8 mouse cellular contexts compared by ENCODE assay signal in the genomic region with DNA sequence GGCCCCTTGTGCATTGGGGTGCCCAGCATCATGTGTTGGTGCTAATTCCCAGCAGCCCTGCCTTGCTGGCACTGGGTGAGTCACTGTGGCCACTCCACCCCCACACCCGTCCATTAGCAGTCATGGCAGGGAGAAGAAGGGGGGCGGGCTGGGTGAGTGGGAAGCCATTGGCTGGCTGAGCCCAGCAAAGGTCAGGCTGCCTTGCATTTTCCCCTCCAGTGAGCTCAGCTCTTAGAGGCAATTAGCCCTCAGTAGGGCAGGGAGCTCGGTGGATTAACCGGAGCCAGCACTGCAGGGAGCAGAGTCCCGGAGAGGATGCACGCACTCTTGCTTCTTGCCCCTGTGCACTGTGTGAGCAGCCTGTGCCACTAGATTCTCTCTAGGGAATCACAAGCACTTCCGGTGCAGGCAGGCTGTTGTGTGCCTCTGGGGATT. TPM values are rescaled to one million over a fixed set of nuclear protein-coding genes. Genes with fewer than 3 reads are reported as not detected.
A peak's percentile ranks its signal among the peaks of the same experiment; 100 is the strongest.
DNase-seq lines count a peak whose midpoint lies in the region; ATAC-seq lines count a peak whose summit lies in the region.

No protein-coding gene starts in this region.

- DNase-seq in adrenal gland, adult (ENCODE audit: inconsistent age in 2 of 2, low spot score in 1 of 2): peak; percentile 29 to 63
- DNase-seq in adrenal gland, postnatal 4 days (ENCODE audit: low spot score in 2 of 2): no peak
- peak; percentile 75 for DNase-seq in forebrain, embryonic 10.5 days (ENCODE audit: extremely low spot score, low spot score)
- DNase-seq in midbrain, embryonic 10.5 days (ENCODE audit: low spot score): peak; percentile 60
- DNase-seq in liver, embryonic 11.5 days (ENCODE audit: low spot score): no peak
- no peak for DNase-seq in lung, postnatal 14 days

- peaks cover 57% of the 10 kb centered on the region for H3K4me1 ChIP-seq in forebrain, embryonic 10.5 days
- H3K4me1 ChIP-seq in kidney, embryonic 14.5 days (ENCODE audit: control insufficient read depth, insufficient read depth, low read length): peaks cover 19% of the 10 kb centered on the region
- H3K4me1 ChIP-seq in midbrain, embryonic 10.5 days: peaks cover 53% of the 10 kb centered on the region
- H3K4me1 ChIP-seq in liver, embryonic 11.5 days (replicated peaks; ENCODE audit: control insufficient read depth, insufficient read depth, low read length): no peaks in the 10 kb centered on the region

- peaks cover 80% of the 10 kb centered on the region for H3K27me3 ChIP-seq in forebrain, embryonic 10.5 days (ENCODE audit: poor library complexity, severe bottlenecking)
- H3K27me3 ChIP-seq in kidney, embryonic 14.5 days (ENCODE audit: control insufficient read depth, insufficient read depth, low read length): no peaks in the 10 kb centered on the region
- peaks cover 36% of the 10 kb centered on the region for H3K27me3 ChIP-seq in midbrain, embryonic 10.5 days (ENCODE audit: low read depth, poor library complexity, severe bottlenecking)
- H3K27me3 ChIP-seq in liver, embryonic 11.5 days (replicated peaks; ENCODE audit: control insufficient read depth, insufficient read depth, low read length): no peaks in the 10 kb centered on the region

- no peak overlapping the region for H3K9ac ChIP-seq in kidney, embryonic 14.5 days (ENCODE audit: low read depth, low read length)
- no peak overlapping the region for H3K9ac ChIP-seq in liver, embryonic 11.5 days (ENCODE audit: low read depth, low read length)

- WGBS in forebrain, embryonic 10.5 days: 5% methylated on average over 7 of the region's 7 CpGs
- WGBS in kidney, embryonic 14.5 days: 8% methylated on average over 7 of the region's 7 CpGs
- WGBS in midbrain, embryonic 10.5 days: 6% methylated on average over 7 of the region's 7 CpGs
- 49% methylated on average over 7 of the region's 7 CpGs for WGBS in liver, embryonic 11.5 days

- peak; percentile 82 for ATAC-seq in kidney, embryonic 14.5 days (ENCODE audit: low FRiP score, low TSS enrichment)
- ATAC-seq in liver, embryonic 11.5 days (replicated peaks; ENCODE audit: low FRiP score): no peak
- ATAC-seq in megakaryocyte, adult 5-6 weeks (ENCODE audit: poor library complexity, severe bottlenecking): no peak

- no peaks in the 10 kb centered on the region for H3K9me3 ChIP-seq in forebrain, embryonic 10.5 days
- no peaks in the 10 kb centered on the region for H3K9me3 ChIP-seq in kidney, embryonic 14.5 days (ENCODE audit: control insufficient read depth, low read length)
- no peaks in the 10 kb centered on the region for H3K9me3 ChIP-seq in midbrain, embryonic 10.5 days (replicated peaks)
- H3K9me3 ChIP-seq in liver, embryonic 11.5 days (ENCODE audit: control insufficient read depth, low read length): no peaks in the 10 kb centered on the region

- no peak overlapping the region for H3K4me2 ChIP-seq in kidney, embryonic 14.5 days (replicated peaks; ENCODE audit: low read depth, low read length)
- H3K4me2 ChIP-seq in liver, embryonic 11.5 days: no peak overlapping the region

- H3K36me3 ChIP-seq in forebrain, embryonic 10.5 days (replicated peaks): no peaks in the 10 kb centered on the region
- no peaks in the 10 kb centered on the region for H3K36me3 ChIP-seq in kidney, embryonic 14.5 days (ENCODE audit: control insufficient read depth, insufficient read depth, low read length)
- no peaks in the 10 kb centered on the region for H3K36me3 ChIP-seq in midbrain, embryonic 10.5 days
- no peaks in the 10 kb centered on the region for H3K36me3 ChIP-seq in liver, embryonic 11.5 days (ENCODE audit: control insufficient read depth, insufficient read depth, low read length)

- H3K27ac ChIP-seq in forebrain, embryonic 10.5 days: peak overlapping the region; percentile 73
- H3K27ac ChIP-seq in kidney, embryonic 14.5 days (ENCODE audit: low read depth, low read length): peak overlapping the region; percentile 40
- peak overlapping the region; percentile 72 for H3K27ac ChIP-seq in midbrain, embryonic 10.5 days (replicated peaks)
- H3K27ac ChIP-seq in liver, embryonic 11.5 days (ENCODE audit: low read depth, low read length): no peak overlapping the region

- H3K4me3 ChIP-seq in forebrain, embryonic 10.5 days: no peak overlapping the region
- H3K4me3 ChIP-seq in kidney, embryonic 14.5 days (ENCODE audit: low read length): no peak overlapping the region
- no peak overlapping the region for H3K4me3 ChIP-seq in midbrain, embryonic 10.5 days
- H3K4me3 ChIP-seq in liver, embryonic 11.5 days (ENCODE audit: low read depth, low read length): no peak overlapping the region

RNA-seq across cellular contexts. Expression of gene Ctnnbl1, which starts 40.9 kb away (rescaled TPM):
- 10 to 100 TPM; 26.7 to 29.0 TPM for total RNA-seq in adrenal gland, postnatal 4 days (2021)
- 98.8 and 104 TPM in 2 replicates for polyA plus RNA-seq in forebrain, embryonic 10.5 days (2016; fragmentation: Nextera tagmentation; extraction: Ambion mirVana)
- 55.4 and 77.1 TPM in 2 replicates for polyA plus RNA-seq in kidney, embryonic 14.5 days (2014; fragmentation: Nextera tagmentation; extraction: Ambion mirVana)
- 96.0 and 102 TPM in 2 replicates for polyA plus RNA-seq in midbrain, embryonic 10.5 days (2016; fragmentation: Nextera tagmentation; extraction: Ambion mirVana)
- polyA plus RNA-seq in liver, embryonic 11.5 days (2014; fragmentation: Nextera tagmentation; extraction: Ambion mirVana): 56.3 and 65.0 TPM in 2 replicates
- 13.5 and 20.0 TPM in 2 replicates for total RNA-seq in megakaryocyte, adult 5-6 weeks (2015)
- 35.2 and 35.9 TPM in 2 replicates for total RNA-seq in megakaryocyte, adult 5-6 weeks (2017)

Comparison
In these comparisons a context has a peak if more than half of its experiments do, and no peak if none do; other contexts are left out.
1. DNase-seq: peak in adrenal gland, adult (2 of 2), forebrain, embryonic 10.5 days (single experiment) and midbrain, embryonic 10.5 days (single experiment); none in adrenal gland, postnatal 4 days (0 of 2), liver, embryonic 11.5 days (single experiment) and lung, postnatal 14 days (single experiment).